Mouse (Mus musculus): Measurements from ENCODE around the gene Tbck. TPM values are rescaled to one million over a fixed set of nuclear protein-coding genes. Genes with fewer than 3 reads are reported as not detected.

The Tbck gene
- polyA plus RNA-seq, 1 experiment from 2014 or later = 31.8 TPM

DNA sequence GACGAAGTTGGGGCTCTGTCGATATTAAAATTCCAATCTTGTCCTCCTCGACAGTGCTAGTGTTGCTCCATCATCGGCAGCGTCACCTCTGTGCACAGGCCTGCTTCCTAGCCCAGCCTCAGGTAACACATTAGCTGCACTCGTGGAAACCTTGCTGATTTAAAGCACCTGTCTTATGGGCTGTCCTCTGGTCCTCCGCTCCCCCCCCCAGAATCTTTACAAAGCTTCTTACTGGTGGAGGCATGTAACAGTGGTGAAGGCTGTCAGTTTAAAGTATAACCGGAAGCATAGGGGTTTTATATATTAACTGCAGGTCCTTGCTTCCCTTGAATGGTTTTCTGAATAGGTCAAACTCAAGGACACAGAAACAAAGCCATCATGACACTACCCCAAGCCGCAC is 199.3 kb downstream of the Tbck start:
- H3K27me3 ChIP-seq = no peaks in the 10 kb centered on the region
- 88% methylated on average over 9 of the region's 9 CpGs for WGBS

DNA sequence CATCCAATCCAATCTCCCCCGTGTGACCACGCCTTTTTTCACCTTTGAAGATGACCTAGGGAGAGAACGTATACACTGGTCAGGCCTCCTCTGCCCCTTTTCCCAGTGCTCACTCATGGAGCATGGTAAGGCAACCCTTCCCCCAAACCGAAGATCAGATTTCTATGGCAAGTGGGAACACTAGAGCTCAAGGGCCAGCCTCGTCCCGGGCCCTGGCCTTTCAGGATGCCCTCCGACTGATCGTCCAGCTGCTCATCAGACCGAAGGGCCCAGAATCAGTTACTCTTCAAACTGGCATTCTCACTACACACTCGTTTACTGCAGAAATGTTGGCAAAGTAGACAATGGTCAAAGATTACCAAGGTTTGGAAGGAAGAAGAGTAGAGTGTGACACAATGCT is 200.5 kb downstream of the Tbck start:
- ATAC-seq (ENCODE audit: low FRiP score, low read depth) = no peak
- Histone ChIP-seq H3K9me3 (no peaks in the 10 kb centered on the region), H3K4me3 (no peak overlapping the region), H3K4me2 (replicated peaks) (no peak overlapping the region), H3K27ac (replicated peaks) (no peak overlapping the region), H3K9ac (replicated peaks) (no peak overlapping the region), H3K4me1 (peaks cover 6% of the 10 kb centered on the region), H3K27me3 (no peaks in the 10 kb centered on the region), H3K36me3 (no peaks in the 10 kb centered on the region)
- 87% methylated on average over 10 of the region's 10 CpGs for WGBS

More for the DNA sequence above, 199.3 kb downstream of the Tbck start:
- peaks cover 6% of the 10 kb centered on the region for H3K4me1 ChIP-seq
- H3K4me2 ChIP-seq (replicated peaks) = no peak overlapping the region
- H3K36me3 ChIP-seq = no peaks in the 10 kb centered on the region
- H3K9me3 ChIP-seq = no peaks in the 10 kb centered on the region
- no peak overlapping the region for H3K27ac ChIP-seq (replicated peaks)
- ATAC-seq (ENCODE audit: low FRiP score, low read depth) = no peak
- H3K9ac ChIP-seq (replicated peaks) = no peak overlapping the region
- no peak overlapping the region for H3K4me3 ChIP-seq

GRCm38 (mm10) chr3:132886419-132887050 is 202.6 kb downstream of the Tbck start:
- no peaks in the 10 kb centered on the region for H3K9me3 ChIP-seq
- no peak overlapping the region for H3K4me2 ChIP-seq (replicated peaks)
- H3K27me3 ChIP-seq = no peaks in the 10 kb centered on the region
- H3K4me1 ChIP-seq = no peaks in the 10 kb centered on the region
- no peaks in the 10 kb centered on the region for H3K36me3 ChIP-seq
- H3K27ac ChIP-seq (replicated peaks) = no peak overlapping the region
- no peak overlapping the region for H3K4me3 ChIP-seq
- 91% methylated on average over 6 of the region's 6 CpGs for WGBS
- H3K9ac ChIP-seq (replicated peaks) = no peak overlapping the region
- no peak for ATAC-seq (ENCODE audit: low FRiP score, low read depth)

GRCm38 (mm10) chr3:132887074-132887848 is 203.3 kb downstream of the Tbck start:
- ATAC-seq (ENCODE audit: low FRiP score, low read depth) = no peak
- Histone ChIP-seq H3K36me3 (no peaks in the 10 kb centered on the region), H3K4me2 (replicated peaks) (no peak overlapping the region), H3K9me3 (no peaks in the 10 kb centered on the region), H3K9ac (replicated peaks) (no peak overlapping the region), H3K4me3 (no peak overlapping the region), H3K4me1 (no peaks in the 10 kb centered on the region), H3K27ac (replicated peaks) (no peak overlapping the region), H3K27me3 (no peaks in the 10 kb centered on the region)
- 92% methylated on average over 16 of the region's 16 CpGs for whole genome bisulfite sequencing

Other genes with a start within 250 kb of the Tbck start
- not detected in 2 replicates for gene Gimd1, start 54.3 kb upstream of the Tbck start, polyA plus RNA-seq (2016; fragmentation: Nextera tagmentation; extraction: Ambion mirVana)
- 63.4 and 64.7 TPM in 2 replicates for gene Aimp1, start 226 bp downstream of the Tbck start, polyA plus RNA-seq (2016; fragmentation: Nextera tagmentation; extraction: Ambion mirVana)

All from midbrain, embryonic 12.5 days (tissue).